In the genomic region with DNA sequence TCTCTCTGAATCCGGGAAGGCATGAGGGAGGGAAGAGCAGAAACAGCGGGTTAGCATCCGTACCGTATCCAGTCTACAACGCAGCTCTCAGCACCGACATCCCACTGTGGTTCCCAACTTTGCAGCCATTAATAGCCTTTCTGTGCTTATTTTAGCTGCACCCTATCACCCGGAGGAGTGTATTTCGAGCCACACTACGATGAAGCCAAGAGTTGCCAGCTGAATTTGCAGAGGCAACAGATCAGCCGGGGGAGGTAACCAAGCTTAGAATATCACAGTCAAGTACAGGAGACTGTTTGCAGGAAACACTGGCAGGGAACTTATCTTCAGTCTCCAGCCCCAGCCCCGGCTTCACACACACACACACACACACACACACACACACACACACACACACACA, we compare ENCODE assay signal across 14 mouse cellular contexts.
DNase-seq lines count a peak whose midpoint lies in the region; ATAC-seq and TF ChIP-seq lines count a peak whose summit lies in the region.
"Had no signal": no experiment of that assay in that cellular context is flagged by ENCODE, and none has a peak within 500 bp of the region (broad histone marks: within the 10 kb centered on the region; RNA-seq: fewer than 3 reads in every experiment).

No protein-coding gene starts in this region.

- H3K9me3 ChIP-seq in heart, embryonic 16.5 days (replicated peaks; ENCODE audit: control insufficient read depth, low read length) = no peaks in the 10 kb centered on the region
- H3K9me3 ChIP-seq in lung, postnatal 0 days (ENCODE audit: low read length) = no peaks in the 10 kb centered on the region
- H3K9me3 ChIP-seq in intestine, embryonic 15.5 days = no peaks in the 10 kb centered on the region
- H3K9me3 ChIP-seq: embryonic facial prominence, embryonic 13.5 days; limb, embryonic 15.5 days; neural tube, embryonic 12.5 days had no signal

- H3K9ac ChIP-seq in heart, embryonic 16.5 days (ENCODE audit: low read length) = peak overlapping the region; percentile 37; the same call in 1 of the 2 replicates
- H3K9ac ChIP-seq in lung, postnatal 0 days (replicated peaks; ENCODE audit: low read depth) = no peak overlapping the region
- no peak overlapping the region for H3K9ac ChIP-seq in intestine, embryonic 15.5 days
- H3K9ac ChIP-seq: embryonic facial prominence, embryonic 13.5 days; limb, embryonic 15.5 days; neural tube, embryonic 12.5 days had no signal

- H3K4me3 ChIP-seq in heart, embryonic 16.5 days (ENCODE audit: low read length) = peak overlapping the region; percentile 20
- H3K4me3 ChIP-seq in lung, postnatal 0 days (ENCODE audit: low read depth, low read length) = no peak overlapping the region
- no peak overlapping the region for H3K4me3 ChIP-seq in intestine, embryonic 15.5 days (replicated peaks)
- H3K4me3 ChIP-seq: embryonic facial prominence, embryonic 13.5 days; limb, embryonic 15.5 days; neural tube, embryonic 12.5 days had no signal

- TF ChIP-seq EP300 in lung, postnatal 0 days (IDR thresholded peaks at IDR 0.05) = no peak

- peak; percentile 95 for DNase-seq in brain, adult 2 months (ENCODE audit: low read depth, low spot score)
- DNase-seq in frontal cortex, postnatal 36 days (ENCODE audit: low spot score in 2 of 2) = peak; percentile 61 to 89
- peak; percentile 71 to 78 for DNase-seq in left cerebral cortex, postnatal 36 days (ENCODE audit: low spot score in 2 of 2)
- DNase-seq in lung, postnatal 0 days (ENCODE audit: low spot score) = no peak
- no peak for DNase-seq in adrenal gland, adult 2 months
- DNase-seq: cerebellum, adult 11-12 months; kidney, adult 9 months; thymus, postnatal 36 days had no signal

- H3K36me3 ChIP-seq in heart, embryonic 16.5 days (ENCODE audit: control insufficient read depth, insufficient read depth) = no peaks in the 10 kb centered on the region
- no peaks in the 10 kb centered on the region for H3K36me3 ChIP-seq in lung, postnatal 0 days (ENCODE audit: insufficient read depth, low read length)
- H3K36me3 ChIP-seq in intestine, embryonic 15.5 days = no peaks in the 10 kb centered on the region
- H3K36me3 ChIP-seq: embryonic facial prominence, embryonic 13.5 days; limb, embryonic 15.5 days had no signal

- intact Hi-C loops in left cerebral cortex, postnatal 36 days (cut with DNase I) = no loop called here

- peaks cover 31% of the 10 kb centered on the region for H3K4me1 ChIP-seq in heart, embryonic 16.5 days (ENCODE audit: control insufficient read depth, insufficient read depth, low read length)
- no peaks in the 10 kb centered on the region for H3K4me1 ChIP-seq in lung, postnatal 0 days (ENCODE audit: insufficient read depth, low read depth, low read length)
- H3K4me1 ChIP-seq in intestine, embryonic 15.5 days (replicated peaks) = no peaks in the 10 kb centered on the region

- peak; percentile 86 for ATAC-seq in heart, embryonic 16.5 days (replicated peaks; ENCODE audit: extremely low read depth, insufficient read depth, low FRiP score)
- no peak for ATAC-seq in lung, postnatal 0 days
- no peak for ATAC-seq in intestine, embryonic 15.5 days
- ATAC-seq: activated CD4-positive, CD25-positive, alpha-beta regulatory T cell, adult 4 months had no signal

- TF ChIP-seq CTCF in lung, postnatal 0 days (IDR thresholded peaks at IDR 0.05) = no peak

- peak overlapping the region; percentile 93 for H3K27ac ChIP-seq in heart, embryonic 16.5 days (ENCODE audit: low read length)
- H3K27ac ChIP-seq in lung, postnatal 0 days (ENCODE audit: low read length) = no peak overlapping the region
- no peak overlapping the region for H3K27ac ChIP-seq in intestine, embryonic 15.5 days
- H3K27ac ChIP-seq: embryonic facial prominence, embryonic 13.5 days; limb, embryonic 15.5 days; neural tube, embryonic 12.5 days had no signal

- no peaks in the 10 kb centered on the region for H3K27me3 ChIP-seq in heart, embryonic 16.5 days (ENCODE audit: control insufficient read depth, insufficient read depth, low read length)
- no peaks in the 10 kb centered on the region for H3K27me3 ChIP-seq in lung, postnatal 0 days (replicated peaks; ENCODE audit: insufficient read depth, low read length)
- H3K27me3 ChIP-seq in intestine, embryonic 15.5 days (replicated peaks) = no peaks in the 10 kb centered on the region
- H3K27me3 ChIP-seq: embryonic facial prominence, embryonic 13.5 days; limb, embryonic 15.5 days; neural tube, embryonic 12.5 days had no signal

- WGBS in heart, embryonic 16.5 days = 22% methylated on average over 11 of the region's 11 CpGs
- WGBS in lung, postnatal 0 days = 71% methylated on average over 11 of the region's 11 CpGs
- WGBS in intestine, embryonic 15.5 days = 80% methylated on average over 11 of the region's 11 CpGs

- H3K4me2 ChIP-seq in heart, embryonic 16.5 days (ENCODE audit: low read depth, low read length) = peak overlapping the region; percentile 46
- no peak overlapping the region for H3K4me2 ChIP-seq in lung, postnatal 0 days (replicated peaks; ENCODE audit: low read depth, low read length)
- no peak overlapping the region for H3K4me2 ChIP-seq in intestine, embryonic 15.5 days (replicated peaks)
- H3K4me2 ChIP-seq: embryonic facial prominence, embryonic 13.5 days; limb, embryonic 15.5 days; neural tube, embryonic 12.5 days had no signal

Comparison
In these comparisons a context has a peak if more than half of its experiments do, and no peak if none do; other contexts are left out.
1. DNase-seq: peak in brain, adult 2 months (single experiment), frontal cortex, postnatal 36 days (2 of 2) and left cerebral cortex, postnatal 36 days (2 of 2); none in lung, postnatal 0 days (single experiment) and adrenal gland, adult 2 months (single experiment).